Comparison of ENCODE assay signal across 11 mouse cellular contexts in the genomic region with DNA sequence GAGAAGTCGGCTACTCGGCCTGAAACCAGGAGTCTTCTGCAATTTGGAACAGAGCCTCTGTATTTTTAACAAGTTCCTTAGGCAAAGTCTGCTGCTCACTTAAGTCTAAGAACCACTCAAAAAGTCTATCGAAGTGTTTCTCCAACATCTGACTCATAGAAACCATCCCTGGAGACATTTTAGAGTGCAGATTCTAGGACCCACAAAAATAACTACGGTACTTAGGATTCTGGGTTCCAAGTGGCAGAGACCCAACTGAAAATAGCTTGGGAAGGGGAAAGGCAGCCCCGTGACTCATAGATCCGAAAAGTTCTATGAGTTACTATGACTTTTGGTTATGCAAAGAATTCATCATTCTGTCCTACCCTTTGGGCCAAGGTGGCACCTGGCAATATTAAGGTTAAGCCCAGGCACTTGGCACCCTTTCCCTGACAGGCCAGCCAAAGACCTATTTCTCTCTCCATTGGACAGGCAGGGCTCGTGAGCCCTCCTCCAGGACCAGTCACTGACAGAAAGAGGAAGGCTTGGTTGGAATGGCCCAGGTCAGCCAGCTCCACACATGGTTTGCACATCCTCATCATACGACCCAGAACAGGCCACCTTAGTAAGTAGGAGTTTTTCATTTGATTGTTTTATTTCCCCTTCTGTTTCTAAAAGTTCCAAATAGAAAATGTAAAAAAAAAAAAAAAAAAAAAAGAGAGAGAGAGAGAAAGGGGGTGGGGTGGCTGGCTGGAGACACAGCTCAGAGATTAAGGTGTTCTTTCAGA. TPM values are rescaled to one million over a fixed set of nuclear protein-coding genes. Genes with fewer than 3 reads are reported as not detected.
DNase-seq lines count a peak whose midpoint lies in the region; ATAC-seq and TF ChIP-seq lines count a peak whose summit lies in the region.
"Had no signal": no experiment of that assay in that cellular context is flagged by ENCODE, and none has a peak within 500 bp of the region (broad histone marks: within the 10 kb centered on the region; RNA-seq: fewer than 3 reads in every experiment).

No protein-coding gene starts in this region.

- H3K9me3 ChIP-seq in midbrain, embryonic 16.5 days (replicated peaks; ENCODE audit: control insufficient read depth, low read length, poor library complexity, severe bottlenecking) = no peaks in the 10 kb centered on the region
- H3K9me3 ChIP-seq: G1E; liver, embryonic 12.5 days had no signal

- no peak overlapping the region for H3K4me3 ChIP-seq in myocyte
- no peak overlapping the region for H3K4me3 ChIP-seq in midbrain, embryonic 16.5 days (ENCODE audit: low read depth, low read length)
- H3K4me3 ChIP-seq: liver, embryonic 12.5 days had no signal

- H3K27ac ChIP-seq in midbrain, embryonic 16.5 days (ENCODE audit: low read length) = no peak overlapping the region
- H3K27ac ChIP-seq: liver, embryonic 12.5 days had no signal

- DNase-seq in heart, adult 18-20 months = peak; percentile 26 to 37
- DNase-seq in heart, adult 11 months = no peak
- peak; percentile 47 for DNase-seq in adipocyte (ENCODE audit: low spot score)
- DNase-seq in gastrocnemius, postnatal 25 days = peak; percentile 31
- no peak for DNase-seq in thymus, postnatal 4 days
- no peak for DNase-seq in adrenal gland, postnatal 25 days
- DNase-seq: forebrain, postnatal 0 days had no signal

- 67% methylated on average over 8 of the region's 8 CpGs for WGBS in midbrain, embryonic 16.5 days

- no peak for ATAC-seq in midbrain, embryonic 16.5 days
- ATAC-seq: forebrain, postnatal 0 days; liver, embryonic 12.5 days had no signal

- H3K79me2 ChIP-seq in myocyte (ENCODE audit: control insufficient read depth, insufficient read depth) = peaks cover 70% of the 10 kb centered on the region

- no peak for TF ChIP-seq POLR2A in myocyte (IDR thresholded peaks at IDR 0.05; ENCODE audit: insufficient read length, low read depth)

- H3K36me3 ChIP-seq in myocyte (ENCODE audit: control insufficient read depth, insufficient read depth) = no peaks in the 10 kb centered on the region
- no peaks in the 10 kb centered on the region for H3K36me3 ChIP-seq in midbrain, embryonic 16.5 days (ENCODE audit: control insufficient read depth, insufficient read depth, low read length)
- H3K36me3 ChIP-seq: liver, embryonic 12.5 days had no signal

- no peaks in the 10 kb centered on the region for H3K27me3 ChIP-seq in myocyte (ENCODE audit: control insufficient read depth, insufficient read depth, insufficient read length)
- H3K27me3 ChIP-seq in midbrain, embryonic 16.5 days (ENCODE audit: control insufficient read depth, insufficient read depth, low read depth, low read length) = no peaks in the 10 kb centered on the region
- H3K27me3 ChIP-seq: liver, embryonic 12.5 days had no signal

- no peak overlapping the region for H3ac ChIP-seq in myocyte (ENCODE audit: control insufficient read depth, insufficient read length)

- peak overlapping the region; percentile 58 for H3K4me2 ChIP-seq in myocyte (ENCODE audit: low read depth)
- H3K4me2 ChIP-seq in midbrain, embryonic 16.5 days (ENCODE audit: low read length) = no peak overlapping the region
- H3K4me2 ChIP-seq: liver, embryonic 12.5 days had no signal

- H3K9ac ChIP-seq in midbrain, embryonic 16.5 days (ENCODE audit: low read depth, low read length) = no peak overlapping the region
- H3K9ac ChIP-seq: forebrain, postnatal 0 days; liver, embryonic 12.5 days had no signal

- peaks cover 6% of the 10 kb centered on the region for H3K4me1 ChIP-seq in midbrain, embryonic 16.5 days (ENCODE audit: control insufficient read depth, insufficient read depth, low read length)

TF ChIP-seq in myocyte, 11 proteins besides CTCF, POLR2A, EP300 and RAD21:
- no peak for TF ChIP-seq POLR2AphosphoS2 (IDR thresholded peaks at IDR 0.05; ENCODE audit: insufficient read length, low read depth)
- no peak for TF ChIP-seq MYOD1 (IDR thresholded peaks at IDR 0.05; ENCODE audit: control insufficient read depth in 1 of 3, insufficient read length in 2 of 3, low read depth in 2 of 3)
- no peak for TF ChIP-seq CEBPB (IDR thresholded peaks at IDR 0.05; ENCODE audit: insufficient read depth, poor library complexity, severe bottlenecking)
- TF ChIP-seq TCF3 (IDR thresholded peaks at IDR 0.05; ENCODE audit: insufficient read length, low read depth) = no peak
- TF ChIP-seq MAX (IDR thresholded peaks at IDR 0.05; ENCODE audit: low read depth) = no peak
- TF ChIP-seq USF1 (IDR thresholded peaks at IDR 0.05; ENCODE audit: low read depth) = no peak
- TF ChIP-seq SRF (IDR thresholded peaks at IDR 0.05; ENCODE audit: control insufficient read depth, insufficient read length, low read depth) = no peak
- TF ChIP-seq MYOG (IDR thresholded peaks at IDR 0.05; ENCODE audit: control insufficient read depth in 1 of 3, insufficient read depth in 1 of 3, insufficient read length in 2 of 3, low read depth in 2 of 3) = no peak
- no peak for TF ChIP-seq E2F4 (IDR thresholded peaks at IDR 0.05; ENCODE audit: insufficient read depth)
- TF ChIP-seq REST (IDR thresholded peaks at IDR 0.05; ENCODE audit: insufficient read depth, insufficient read length) = no peak
- TF ChIP-seq TCF12 (IDR thresholded peaks at IDR 0.05; ENCODE audit: insufficient read depth, poor library complexity, severe bottlenecking) = no peak

RNA-seq across cellular contexts. Expression of a gene that starts 27.6 kb away (rescaled TPM):
- total RNA-seq in heart, adult 18-20 months (2021) = 10 to 100 TPM in 1 of 2 experiments, 1 to 10 TPM in 1; 9.6 to 11.1 TPM
- 1 to 10 TPM; 7.3 to 8.1 TPM for total RNA-seq in gastrocnemius, postnatal 25 days (2021)
- polyA plus RNA-seq in myocyte (2012; fragmentation: generic; extraction: Trizol) = 19.0 TPM
- 36.3 and 36.6 TPM in 2 replicates for total RNA-seq in adrenal gland, postnatal 25 days (2021)
- 17.3 and 17.8 TPM in 2 replicates for polyA plus RNA-seq in midbrain, embryonic 16.5 days (2015; fragmentation: Nextera tagmentation; extraction: Ambion mirVana)

Comparison
In these comparisons a context has a peak if more than half of its experiments do, and no peak if none do; other contexts are left out.
1. DNase-seq: peak in heart, adult 18-20 months (2 of 2), adipocyte (single experiment) and gastrocnemius, postnatal 25 days (single experiment); none in heart, adult 11 months (single experiment), thymus, postnatal 4 days (single experiment) and adrenal gland, postnatal 25 days (single experiment).